Mouse (Mus musculus) gastrocnemius, adult 2 months (tissue): ENCODE data around the gene Usp33. TPM values are rescaled to one million over a fixed set of nuclear protein-coding genes. Genes with fewer than 3 reads are reported as not detected.
"Not testable (repeated sequence)": the region's sequence is repeated elsewhere in the genome, so short reads cannot be mapped to it uniquely, and the experiment has no call there.

Source experiments
- DNase-seq: peaks from one replicate; pipeline ENCODE4 v3.0.0; 2022
- H3K27ac ChIP-seq: fragments of 200-600 bp; 2 replicates; pipeline ENCODE4 v1.8.1; 2022; ENCODE audit warnings: mild to moderate bottlenecking
- H3K4me3 ChIP-seq: fragments of 200-600 bp; 2 replicates; pipeline ENCODE4 v1.8.1; 2022; ENCODE audit warnings: mild to moderate bottlenecking, moderate library complexity
- CTCF ChIP-seq: fragments of 200-600 bp; IDR thresholded peaks from 2 replicates; pipeline ENCODE4 v1.8.1; 2022; ENCODE audit warnings: antibody characterized with exemption, mild to moderate bottlenecking, moderate library complexity
- intact Hi-C: fragments of 180-260 bp; cut with DNase I; formaldehyde crosslinking; loops from one replicate; pipeline ENCODE4 v1.15.1; 2025
- long read RNA-seq, 2 experiments: library from polyadenylated mRNA; stranded (forward); transcript quantifications; one replicate each; pipeline ENCODE4 v2.0.0; 2021
- total RNA-seq, 2 experiments: library from RNA; stranded (reverse); gene quantifications; 2 replicates each; pipeline ENCODE4 v1.2.3; 2021

Gene Usp33
- 10 to 100 TPM; 20.9 to 22.0 TPM for total RNA-seq
- long read RNA-seq, experiment 1, full-length matches to known transcripts: 14 of 19 reads
- long read RNA-seq, experiment 1, partial matches to known transcripts: 3 of 19 reads
- long read RNA-seq, experiment 1, other reads (novel, unspliced or antisense): 2 of 19 reads
- long read RNA-seq, experiment 2, full-length matches to known transcripts: 17 of 24 reads
- long read RNA-seq, experiment 2, partial matches to known transcripts: 5 of 24 reads
- long read RNA-seq, experiment 2, other reads (novel, unspliced or antisense): 2 of 24 reads

- peak within 1 kb of the TSS; percentile 88 for H3K4me3 ChIP-seq
- peak within 1 kb of the TSS; percentile 93 for H3K27ac ChIP-seq
- DNase-seq: peak; percentile 97
- peak; percentile 17; the same call in 1 of the 2 replicates for TF ChIP-seq CTCF
- intact Hi-C loops: no loop called here
Observed at GRCm38 (mm10) chr3:152345732-152346632, at the start of gene Usp33. Usp33 (plus strand) TSS chr3:152346478.

- peak; percentile 35; the same call in 1 of the 2 replicates for TF ChIP-seq CTCF
- DNase-seq: no peak
- H3K4me3 ChIP-seq: no peak overlapping the region
- intact Hi-C loops: no loop called here
- no peak overlapping the region for H3K27ac ChIP-seq
Observed at GRCm38 (mm10) chr3:152300376-152301337, 45.6 kb upstream of the Usp33 start.

- TF ChIP-seq CTCF: no peak
- Histone ChIP-seq H3K4me3 (no peak overlapping the region), H3K27ac (peak overlapping the region; percentile 96)
- no peak for DNase-seq
- intact Hi-C loops: loop anchor here (2.0 kb wide), 1 partner anchor 14 kb away; no protein-coding TSS in a partner anchor
Observed at GRCm38 (mm10) chr3:152302991-152303390, 43.3 kb upstream of the Usp33 start.

- intact Hi-C loops: no loop called here
- peak; percentile 83 for DNase-seq
- Histone ChIP-seq H3K27ac (peak overlapping the region; percentile 96), H3K4me3 (peak overlapping the region; percentile 23; the same call in 1 of the 2 replicates)
- TF ChIP-seq CTCF: no peak
Observed at GRCm38 (mm10) chr3:152304093-152304815, 42.0 kb upstream of the Usp33 start.

- no peak for TF ChIP-seq CTCF
- H3K4me3 ChIP-seq: no peak overlapping the region; the same call in 1 of the 2 replicates
- intact Hi-C loops: no loop called here
- peak overlapping the region; percentile 96 for H3K27ac ChIP-seq
- peak; percentile 80 for DNase-seq
Observed at GRCm38 (mm10) chr3:152305080-152305479, 41.2 kb upstream of the Usp33 start.

- peak overlapping the region; percentile 21; the same call in 1 of the 2 replicates for H3K4me3 ChIP-seq
- H3K27ac ChIP-seq: peak overlapping the region; percentile 96
- intact Hi-C loops: no loop called here
- DNase-seq: peak; percentile 77
- TF ChIP-seq CTCF: no peak
Observed at GRCm38 (mm10) chr3:152305971-152306370, 40.3 kb upstream of the Usp33 start.

- Histone ChIP-seq H3K4me3 (no peak overlapping the region), H3K27ac (peak overlapping the region; percentile 96)
- DNase-seq: peak; percentile 47
- intact Hi-C loops: loop anchor here (1.0 kb wide), 1 partner anchor 43 kb away; no protein-coding TSS in a partner anchor
- peak; percentile 10; the same call in 1 of the 2 replicates for TF ChIP-seq CTCF
Observed at GRCm38 (mm10) chr3:152308485-152309249, 37.6 kb upstream of the Usp33 start.

- intact Hi-C loops: no loop called here
- TF ChIP-seq CTCF: no peak
- Histone ChIP-seq H3K4me3 (no peak overlapping the region), H3K27ac (peak overlapping the region; percentile 96)
- DNase-seq: no peak
Observed at GRCm38 (mm10) chr3:152309250-152309645, 37.0 kb upstream of the Usp33 start.

- not testable (repeated sequence) for H3K4me3 ChIP-seq, H3K27ac ChIP-seq, DNase-seq
- intact Hi-C loops: loop anchor here (1.0 to 10.0 kb wide), 2 partner anchors 55 to 200 kb away; no protein-coding TSS in a partner anchor
Observed at GRCm38 (mm10) chr3:152314666-152315065, 31.6 kb upstream of the Usp33 start.

GRCm38 (mm10) chr3:152315613-152316012 lies 30.7 kb upstream of the Usp33 start:
- peak; percentile 91 for DNase-seq
- Histone ChIP-seq H3K27ac (peak overlapping the region; percentile 73), H3K4me3 (no peak overlapping the region)
- no peak; the same call in 1 of the 2 replicates for TF ChIP-seq CTCF
- intact Hi-C loops: loop anchor here (1.0 to 10.0 kb wide), 2 partner anchors 56 to 201 kb away; no protein-coding TSS in a partner anchor

- not testable (repeated sequence) for H3K27ac ChIP-seq, H3K4me3 ChIP-seq, DNase-seq
- intact Hi-C loops: loop anchor here (10.0 kb wide), 1 partner anchor 202 kb away; no protein-coding TSS in a partner anchor
Observed at GRCm38 (mm10) chr3:152316447-152317173, 29.7 kb upstream of the Usp33 start.
